ENCODE assay signal across 25 mouse cellular contexts in genomic region chr17:71337546-71337945, GRCm38 (mm10). TPM values are rescaled to one million over a fixed set of nuclear protein-coding genes. Genes with fewer than 3 reads are reported as not detected.
DNase-seq lines count a peak whose midpoint lies in the region; ATAC-seq and TF ChIP-seq lines count a peak whose summit lies in the region.
"Had no signal": no experiment of that assay in that cellular context is flagged by ENCODE, and none has a peak within 500 bp of the region (broad histone marks: within the 10 kb centered on the region; RNA-seq: fewer than 3 reads in every experiment).

No protein-coding gene starts in this region.

- no peaks in the 10 kb centered on the region for H3K36me3 ChIP-seq in intestine, embryonic 14.5 days (ENCODE audit: control insufficient read depth, insufficient read depth, low read length)
- no peaks in the 10 kb centered on the region for H3K36me3 ChIP-seq in intestine, embryonic 15.5 days
- H3K36me3 ChIP-seq in limb, embryonic 10.5 days, result peaks cover 11% of the 10 kb centered on the region
- H3K36me3 ChIP-seq: hindbrain, embryonic 15.5 days had no signal

- H3K4me2 ChIP-seq in intestine, embryonic 14.5 days (ENCODE audit: low read length), result no peak overlapping the region
- no peak overlapping the region for H3K4me2 ChIP-seq in intestine, embryonic 15.5 days (replicated peaks)
- H3K4me2 ChIP-seq: forebrain, embryonic 13.5 days; heart, embryonic 13.5 days; hindbrain, embryonic 12.5 days; hindbrain, embryonic 15.5 days had no signal

- no peaks in the 10 kb centered on the region for H3K9me3 ChIP-seq in intestine, embryonic 14.5 days (ENCODE audit: control insufficient read depth, low read length)
- H3K9me3 ChIP-seq in intestine, embryonic 15.5 days, result no peaks in the 10 kb centered on the region
- H3K9me3 ChIP-seq in limb, embryonic 10.5 days (replicated peaks), result no peaks in the 10 kb centered on the region
- H3K9me3 ChIP-seq: forebrain, embryonic 10.5 days; forebrain, embryonic 13.5 days; hindbrain, embryonic 12.5 days; hindbrain, embryonic 15.5 days had no signal

- DNase-seq in intestine, embryonic 14.5 days (ENCODE audit: low spot score), result peak; percentile 41
- peak; percentile 7 for DNase-seq in c-Kit-positive CD71-negative TER-119-negative erythroid progenitor cells, embryonic 14.5 days (ENCODE audit: low read depth)
- peak; percentile 27 for DNase-seq in limb, embryonic 10.5 days (ENCODE audit: low spot score)
- no peak for DNase-seq in lung, adult 2 months
- DNase-seq in liver, result no peak
- DNase-seq in kidney, postnatal 36 days, result no peak
- DNase-seq: adrenal gland, adult 2 months; adrenal gland, postnatal 14 days; cerebellum, adult 18-20 months; cerebellum, adult 9-10 months; cerebellum, postnatal 25 days; gastrocnemius, postnatal 10 days; gastrocnemius, postnatal 36 days; heart, adult 18-20 months; heart, postnatal 14 days had no signal

- no peak for TF ChIP-seq POLR2A in lung, adult 2 months (IDR thresholded peaks at IDR 0.05; ENCODE audit: borderline replicate concordance, extremely low read depth, low read depth, low read length)

- no peak overlapping the region for H3K4me3 ChIP-seq in intestine, embryonic 14.5 days (ENCODE audit: low read depth, low read length)
- H3K4me3 ChIP-seq in intestine, embryonic 15.5 days (replicated peaks), result no peak overlapping the region
- H3K4me3 ChIP-seq in limb, embryonic 10.5 days, result no peak overlapping the region
- no peak overlapping the region for H3K4me3 ChIP-seq in lung, adult 2 months (replicated peaks; ENCODE audit: extremely low read depth, low read depth, low read length)
- H3K4me3 ChIP-seq: forebrain, embryonic 10.5 days; forebrain, embryonic 13.5 days; heart, embryonic 13.5 days; hindbrain, embryonic 12.5 days; hindbrain, embryonic 15.5 days had no signal

- no peaks in the 10 kb centered on the region for H3K4me1 ChIP-seq in intestine, embryonic 14.5 days (replicated peaks; ENCODE audit: control insufficient read depth, insufficient read depth, low read length)
- no peaks in the 10 kb centered on the region for H3K4me1 ChIP-seq in intestine, embryonic 15.5 days (replicated peaks)
- 0 out of 2 replicates have a peak, but pooled peaks cover 4% of the 10 kb centered on the region for H3K4me1 ChIP-seq in limb, embryonic 10.5 days
- H3K4me1 ChIP-seq in lung, adult 2 months (ENCODE audit: control insufficient read depth, insufficient read depth, low read length), result no peaks in the 10 kb centered on the region
- H3K4me1 ChIP-seq: forebrain, embryonic 10.5 days; forebrain, embryonic 13.5 days; hindbrain, embryonic 12.5 days; hindbrain, embryonic 15.5 days had no signal

- H3K9ac ChIP-seq in intestine, embryonic 14.5 days (ENCODE audit: low read length), result no peak overlapping the region
- no peak overlapping the region for H3K9ac ChIP-seq in intestine, embryonic 15.5 days
- H3K9ac ChIP-seq: forebrain, embryonic 13.5 days; heart, embryonic 13.5 days; hindbrain, embryonic 12.5 days; hindbrain, embryonic 15.5 days had no signal

- H3K27me3 ChIP-seq in intestine, embryonic 14.5 days (replicated peaks; ENCODE audit: control insufficient read depth, insufficient read depth, low read length), result no peaks in the 10 kb centered on the region
- H3K27me3 ChIP-seq in intestine, embryonic 15.5 days (replicated peaks), result no peaks in the 10 kb centered on the region
- H3K27me3 ChIP-seq in limb, embryonic 10.5 days (ENCODE audit: low read depth, poor library complexity, severe bottlenecking), result no peaks in the 10 kb centered on the region
- H3K27me3 ChIP-seq: forebrain, embryonic 13.5 days; heart, embryonic 13.5 days; hindbrain, embryonic 12.5 days; hindbrain, embryonic 15.5 days had no signal

- no peak for ATAC-seq in intestine, embryonic 14.5 days (replicated peaks; ENCODE audit: low FRiP score, low TSS enrichment, low read depth)
- no peak for ATAC-seq in intestine, embryonic 15.5 days
- 0 out of 2 replicates have a peak, but pooled peaks have one; percentile 23 for ATAC-seq in megakaryocyte-erythroid progenitor cell, adult 5-6 weeks (replicated peaks; ENCODE audit: low FRiP score, low TSS enrichment, poor library complexity, severe bottlenecking)
- ATAC-seq: CD4-positive, CD25-positive, alpha-beta regulatory T cell, adult 4 months; forebrain, embryonic 13.5 days; forebrain, embryonic 16.5 days; intestine, embryonic 16.5 days had no signal

- TF ChIP-seq CTCF in lung, adult 2 months (IDR thresholded peaks at IDR 0.05; ENCODE audit: insufficient read depth, low read length), result no peak

- WGBS in intestine, embryonic 14.5 days, result 90% methylated on average over 9 of the region's 9 CpGs
- 89% methylated on average over 9 of the region's 9 CpGs for WGBS in intestine, embryonic 15.5 days
- 94% methylated on average over 9 of the region's 9 CpGs for WGBS in limb, embryonic 10.5 days
- 86% methylated on average over 9 of the region's 9 CpGs for WGBS in lung, adult 2 months

- H3K27ac ChIP-seq in intestine, embryonic 14.5 days (ENCODE audit: low read depth), result no peak overlapping the region
- no peak overlapping the region for H3K27ac ChIP-seq in intestine, embryonic 15.5 days
- no peak overlapping the region for H3K27ac ChIP-seq in limb, embryonic 10.5 days
- H3K27ac ChIP-seq: forebrain, embryonic 10.5 days; forebrain, embryonic 13.5 days; heart, embryonic 13.5 days; hindbrain, embryonic 12.5 days; hindbrain, embryonic 15.5 days had no signal

RNA-seq across cellular contexts. Expression of gene Emilin2, which starts 25.8 kb away (rescaled TPM):
- 0.66 and 1.4 TPM in 2 replicates for polyA plus RNA-seq in intestine, embryonic 14.5 days (2014; fragmentation: Nextera tagmentation; extraction: Ambion mirVana)
- polyA plus RNA-seq in intestine, embryonic 15.5 days (2015; fragmentation: Nextera tagmentation; extraction: Ambion mirVana), result 2.6 and 2.7 TPM in 2 replicates
- 30.0 and 36.1 TPM in 2 replicates for polyA plus RNA-seq in limb, embryonic 10.5 days (2016; fragmentation: Nextera tagmentation; extraction: Ambion mirVana)
- 52.0 and 57.5 TPM in 2 replicates for total RNA-seq in megakaryocyte-erythroid progenitor cell, adult 5-6 weeks (2014; fragmentation: Nextera tagmentation)
- 55.2 and 63.8 TPM in 2 replicates for total RNA-seq in megakaryocyte-erythroid progenitor cell, adult 5-6 weeks (2017)
- 17.3 and 18.7 TPM in 2 replicates for polyA plus RNA-seq in lung, adult 2 months (2012; rRNA removed)
- polyA plus RNA-seq: CD4-positive, CD25-positive, alpha-beta regulatory T cell, adult 4 months had no signal

Comparison
In these comparisons a context has a peak if more than half of its experiments do, and no peak if none do; other contexts are left out.
1. DNase-seq: peak in intestine, embryonic 14.5 days (single experiment), c-Kit-positive CD71-negative TER-119-negative erythroid progenitor cells, embryonic 14.5 days (single experiment) and limb, embryonic 10.5 days (single experiment); none in lung, adult 2 months (single experiment), liver (single experiment) and kidney, postnatal 36 days (0 of 2).